Mouse (Mus musculus) stomach, postnatal 0 days (tissue): Measurements from ENCODE around the gene Pcolce. TPM values are rescaled to one million over a fixed set of nuclear protein-coding genes. Genes with fewer than 3 reads are reported as not detected.

ENCODE experiments used
- ATAC-seq: fragments of 200-750 bp; cut with Nextera tagmentation; 2 replicates; pipeline ENCODE4 v1.8.0; 2017; ENCODE audit not compliant: low FRiP score, low TSS enrichment
- DNase-seq: peaks from one replicate; pipeline ENCODE4 v3.0.0-alpha.2; 2016; ENCODE audit warnings: low spot score
- H3K27ac ChIP-seq: fragments of 300-500 bp; sonication (generic); replicated peaks from 2 replicates; pipeline ENCODE4 v1.5.1; 2014; ENCODE audit warnings: mild to moderate bottlenecking, control low read depth
- H3K27me3 ChIP-seq: fragments of 300-500 bp; sonication (generic); 2 replicates; pipeline ENCODE4 v1.6.1; 2014; ENCODE audit warnings: low read length; ENCODE audit not compliant: control insufficient read depth, insufficient read depth
- H3K36me3 ChIP-seq: fragments of 300-500 bp; sonication (generic); 2 replicates; pipeline ENCODE4 v1.6.1; 2014; ENCODE audit warnings: low read length, mixed read lengths; ENCODE audit not compliant: control insufficient read depth, insufficient read depth
- H3K4me1 ChIP-seq: fragments of 300-500 bp; sonication (generic); replicated peaks from 2 replicates; pipeline ENCODE4 v1.6.1; 2014; ENCODE audit warnings: antibody characterized with exemption; ENCODE audit not compliant: control insufficient read depth, insufficient read depth
- H3K4me2 ChIP-seq: fragments of 300-500 bp; sonication (generic); replicated peaks from 2 replicates; pipeline ENCODE4 v1.6.1; 2014; ENCODE audit warnings: low read depth, mild to moderate bottlenecking, control low read depth, moderate library complexity
- H3K4me3 ChIP-seq: fragments of 300-500 bp; sonication (generic); 2 replicates; pipeline ENCODE4 v1.5.1; 2014; ENCODE audit warnings: low read depth, low read length, control low read depth
- H3K9ac ChIP-seq: fragments of 300-500 bp; sonication (generic); 2 replicates; pipeline ENCODE4 v1.6.1; 2014; ENCODE audit warnings: mild to moderate bottlenecking, low read length, control low read depth, mixed read lengths
- H3K9me3 ChIP-seq: fragments of 300-500 bp; sonication (generic); 2 replicates; pipeline ENCODE4 v1.6.1; 2016; ENCODE audit warnings: low read length; ENCODE audit not compliant: control insufficient read depth
- CTCF ChIP-seq: IDR thresholded peaks from 2 replicates; pipeline ENCODE4 v1.5.1; 2016; ENCODE audit warnings: antibody characterized with exemption, low read depth, mild to moderate bottlenecking, moderate library complexity
- EP300 ChIP-seq: optimal IDR thresholded peaks from 2 replicates; pipeline ENCODE3; 2016; ENCODE audit warnings: antibody characterized with exemption
- WGBS: fragments of 180-500 bp; shearing (Covaris S2); extraction: QIAGEN DNeasy Blood & Tissue Kit; methylation state at CpG from one replicate; pipeline ENCODE4 v1.1.7; 2014; 5-methylcytosine and 5-hydroxymethylcytosine counted together
- polyA plus RNA-seq: library from polyadenylated mRNA; unstranded; fragments of >200 nt; fragmentation: Nextera tagmentation; extraction: Ambion mirVana; gene quantifications from 2 replicates; pipeline ENCODE4 v1.2.1, GENCODE M21; 2015

The Pcolce gene
- polyA plus RNA-seq, 1 experiment from 2014 or later = 85.9 TPM

GRCm38 (mm10) chr5:137601365-137601729 lies 12.2 kb downstream of the Pcolce start:
- TF ChIP-seq EP300 = no peak
- no peak for TF ChIP-seq CTCF
- H3K9me3 ChIP-seq = no peaks in the 10 kb centered on the region
- DNase-seq = peak; percentile 57
- no peaks in the 10 kb centered on the region for H3K36me3 ChIP-seq
- H3K4me1 ChIP-seq = peaks cover 7% of the 10 kb centered on the region
- H3K4me2 ChIP-seq = peak overlapping the region; percentile 58
- H3K9ac ChIP-seq = peak overlapping the region; percentile 59
- H3K27me3 ChIP-seq = no peaks in the 10 kb centered on the region
- peak overlapping the region; percentile 88 for H3K27ac ChIP-seq
- peak overlapping the region; percentile 74 for H3K4me3 ChIP-seq
- under 1% methylated on average over 22 of the region's 22 CpGs for WGBS
- no peak for ATAC-seq

GRCm38 (mm10) chr5:137600619-137601364 lies 12.8 kb downstream of the Pcolce start, which contains the start of gene Mospd3:
Gene Mospd3, minus strand, starts transcription at chr5:137601058.
- no peaks in the 10 kb centered on the region for H3K9me3 ChIP-seq
- ATAC-seq (peak; percentile 95), DNase-seq (peak; percentile 96)
- peak within 1 kb of the TSS; percentile 91 for H3K4me2 ChIP-seq
- no peaks in the 10 kb centered on the region for H3K36me3 ChIP-seq
- under 1% methylated on average over 41 of the region's 41 CpGs for WGBS
- peak within 1 kb of the TSS; percentile 84 for H3K9ac ChIP-seq
- peaks cover 7% of the 10 kb centered on the region for H3K4me1 ChIP-seq
- no peaks in the 10 kb centered on the region for H3K27me3 ChIP-seq
- TF ChIP-seq CTCF = peak; percentile 0; the same call in 1 of the 2 replicates
- peak; percentile 84 for TF ChIP-seq EP300
- H3K4me3 ChIP-seq = peak within 1 kb of the TSS; percentile 74
- H3K27ac ChIP-seq = peak within 1 kb of the TSS; percentile 88

GRCm38 (mm10) chr5:137600281-137600618 lies 13.3 kb downstream of the Pcolce start:
- Histone ChIP-seq H3K4me3 (peak overlapping the region; percentile 74), H3K4me2 (peak overlapping the region; percentile 91), H3K27ac (peak overlapping the region; percentile 50), H3K27me3 (no peaks in the 10 kb centered on the region), H3K9ac (peak overlapping the region; percentile 84), H3K9me3 (no peaks in the 10 kb centered on the region), H3K36me3 (no peaks in the 10 kb centered on the region), H3K4me1 (peaks cover 7% of the 10 kb centered on the region)
- peak; percentile 1; the same call in 1 of the 2 replicates for ATAC-seq
- DNase-seq = no peak
- under 1% methylated on average over 19 of the region's 19 CpGs for WGBS
- no peak for TF ChIP-seq EP300
- peak; percentile 8; the same call in 1 of the 2 replicates for TF ChIP-seq CTCF

- Histone ChIP-seq H3K27ac (peak overlapping the region; percentile 50; the same call in 1 of the 2 replicates), H3K27me3 (no peaks in the 10 kb centered on the region), H3K9me3 (no peaks in the 10 kb centered on the region), H3K36me3 (no peaks in the 10 kb centered on the region), H3K4me1 (peaks cover 7% of the 10 kb centered on the region), H3K4me3 (peak overlapping the region; percentile 74), H3K9ac (peak overlapping the region; percentile 84), H3K4me2 (peak overlapping the region; percentile 91)
- WGBS = 64% methylated on average over 9 of the region's 9 CpGs
- no peak for ATAC-seq
- DNase-seq = no peak
- no peak for TF ChIP-seq EP300
- no peak for TF ChIP-seq CTCF
Measured at GRCm38 (mm10) chr5:137599600-137599999, 14.0 kb downstream of the Pcolce start.

GRCm38 (mm10) chr5:137598100-137598826 lies 15.3 kb downstream of the Pcolce start:
- Histone ChIP-seq H3K9ac (no peak overlapping the region), H3K27ac (no peak overlapping the region), H3K36me3 (no peaks in the 10 kb centered on the region), H3K9me3 (no peaks in the 10 kb centered on the region), H3K27me3 (no peaks in the 10 kb centered on the region), H3K4me3 (no peak overlapping the region), H3K4me1 (peaks cover 7% of the 10 kb centered on the region), H3K4me2 (no peak overlapping the region)
- ATAC-seq (no peak), DNase-seq (no peak)
- 78% methylated on average over 2 of the region's 2 CpGs for WGBS
- TF ChIP-seq CTCF = no peak
- TF ChIP-seq EP300 = no peak
